Mouse (Mus musculus) thymus, adult 2 months (tissue): ENCODE data around the gene Palm.

Source experiments
- CTCF ChIP-seq: fragments of 200-500 bp; IDR thresholded peaks from 2 replicates; pipeline ENCODE4 v1.5.1; 2012; ENCODE audit warnings: mild to moderate bottlenecking, control low read depth, low read length, moderate library complexity, borderline replicate concordance; ENCODE audit not compliant: control insufficient read depth, poor library complexity, insufficient read depth; ENCODE audit errors: extremely low read depth
- POLR2A ChIP-seq: fragments of 200-500 bp; IDR thresholded peaks from 2 replicates; pipeline ENCODE4 v1.6.1; 2012; ENCODE audit warnings: mild to moderate bottlenecking, low read length, control low read depth, moderate library complexity; ENCODE audit not compliant: control insufficient read depth, poor library complexity, insufficient read depth; ENCODE audit errors: extremely low read depth

GRCm38 (mm10) chr10:79745411-79745810 is 48.0 kb upstream of the Palm start:
- no peak for TF ChIP-seq CTCF
- no peak for TF ChIP-seq POLR2A
